16 mouse cellular contexts compared by ENCODE assay signal in genomic region chr15:37011316-37011715, GRCm38 (mm10).
"Had no signal": no experiment of that assay in that cellular context is flagged by ENCODE, and none has a peak within 500 bp of the region (broad histone marks: within the 10 kb centered on the region; RNA-seq: fewer than 3 reads in every experiment).

No protein-coding gene starts in this region.

- H3K4me3 ChIP-seq: midbrain, embryonic 10.5 days; midbrain, embryonic 12.5 days; midbrain, embryonic 15.5 days; neural tube, embryonic 12.5 days; stomach, embryonic 15.5 days had no signal

- H3K27ac ChIP-seq: midbrain, embryonic 10.5 days; midbrain, embryonic 12.5 days; midbrain, embryonic 15.5 days; neural tube, embryonic 12.5 days; stomach, embryonic 15.5 days; stomach, postnatal 0 days had no signal

- H3K9ac ChIP-seq: lung, embryonic 14.5 days; midbrain, embryonic 12.5 days; midbrain, embryonic 15.5 days; neural tube, embryonic 12.5 days; stomach, embryonic 15.5 days had no signal

- H3K9me3 ChIP-seq: midbrain, embryonic 10.5 days; midbrain, embryonic 12.5 days; midbrain, embryonic 15.5 days; neural tube, embryonic 12.5 days; stomach, embryonic 15.5 days had no signal

- ATAC-seq: midbrain, embryonic 15.5 days had no signal

- H3K36me3 ChIP-seq: midbrain, embryonic 10.5 days; midbrain, embryonic 12.5 days; midbrain, embryonic 15.5 days; neural tube, embryonic 12.5 days; stomach, embryonic 15.5 days had no signal

- DNase-seq: lung, adult 18-20 months; lung, embryonic 14.5 days; lung, postnatal 10 days; lung, postnatal 4 days; right cerebral cortex, adult 18-20 months; right cerebral cortex, postnatal 25 days; right cerebral cortex, postnatal 4 days; thymus, adult 2 months; thymus, postnatal 25 days; thymus, postnatal 4 days had no signal

- H3K27me3 ChIP-seq: midbrain, embryonic 12.5 days; midbrain, embryonic 15.5 days; neural tube, embryonic 12.5 days; stomach, embryonic 15.5 days had no signal
